Mouse (Mus musculus) heart, adult 9 months (tissue): ENCODE results near the gene Cep19.
A peak's percentile ranks its signal among the peaks of the same experiment; 100 is the strongest.

ENCODE experiments used
- DNase-seq, 2 experiments: peaks; one replicate each; pipeline ENCODE4 v3.0.0; 2022; ENCODE audit warnings: low spot score in 2 of 2

Gene Cep19

GRCm38 (mm10) chr16:32107342-32108045, 7.9 kb downstream of the Cep19 start:
- no peak for DNase-seq

- no peak for DNase-seq
These were observed 8.6 kb downstream of the Cep19 start for GRCm38 (mm10) chr16:32108170-32108569.

GRCm38 (mm10) chr16:32108578-32108977, 9.0 kb downstream of the Cep19 start:
- DNase-seq: no peak

- DNase-seq: no peak
These were observed 11.5 kb downstream of the Cep19 start for GRCm38 (mm10) chr16:32110951-32111699.

- DNase-seq: peak; percentile 67 to 76
These were observed 14.1 kb downstream of the Cep19 start for GRCm38 (mm10) chr16:32113541-32114218.

GRCm38 (mm10) chr16:32114406-32114805, 14.8 kb downstream of the Cep19 start:
- no peak for DNase-seq

GRCm38 (mm10) chr16:32114968-32115695, 15.5 kb downstream of the Cep19 start:
- DNase-seq: peak; percentile 79 to 81

- DNase-seq: no peak
These were observed 16.2 kb downstream of the Cep19 start for GRCm38 (mm10) chr16:32115781-32116180.

- DNase-seq: no peak
These were observed 16.6 kb downstream of the Cep19 start for GRCm38 (mm10) chr16:32116186-32116585.

- DNase-seq: no peak
These were observed 20.9 kb downstream of the Cep19 start for GRCm38 (mm10) chr16:32120454-32120853.

- no peak for DNase-seq
These were observed 24.4 kb downstream of the Cep19 start for GRCm38 (mm10) chr16:32124020-32124419.

- DNase-seq: peak in 1 of 2 experiments; percentile 17
These were observed 25.1 kb downstream of the Cep19 start for GRCm38 (mm10) chr16:32124444-32125335.

- no peak for DNase-seq
These were observed 25.8 kb downstream of the Cep19 start for GRCm38 (mm10) chr16:32125364-32125763.

- no peak for DNase-seq
These were observed 27.4 kb downstream of the Cep19 start for GRCm38 (mm10) chr16:32127046-32127445.

GRCm38 (mm10) chr16:32129449-32130189, 30.0 kb downstream of the Cep19 start:
- DNase-seq: no peak

GRCm38 (mm10) chr16:32130190-32130826, 30.7 kb downstream of the Cep19 start:
- peak; percentile 61 to 80 for DNase-seq

- no peak for DNase-seq
These were observed 33.5 kb downstream of the Cep19 start for GRCm38 (mm10) chr16:32133148-32133547.

GRCm38 (mm10) chr16:32135842-32136357, 36.3 kb downstream of the Cep19 start:
- no peak for DNase-seq

GRCm38 (mm10) chr16:32138954-32139353, 39.4 kb downstream of the Cep19 start:
- DNase-seq: no peak
